Mouse (Mus musculus) embryonic facial prominence, embryonic 12.5 days (tissue): ENCODE measurements around the gene Atp6v1c2. TPM values are rescaled to one million over a fixed set of nuclear protein-coding genes. Genes with fewer than 3 reads are reported as not detected.
A peak's percentile ranks its signal among the peaks of the same experiment; 100 is the strongest.

Experiments used
- ATAC-seq: fragments of 200-750 bp; cut with Nextera tagmentation; 2 replicates; pipeline ENCODE4 v1.8.0; 2017; ENCODE audit not compliant: insufficient number of reproducible peaks, insufficient read depth, low FRiP score, low TSS enrichment
- H3K27ac ChIP-seq: fragments of 300-500 bp; sonication (generic); 2 replicates; pipeline ENCODE4 v1.5.1; 2016; ENCODE audit warnings: mild to moderate bottlenecking
- H3K27me3 ChIP-seq: fragments of 300-500 bp; sonication (generic); 2 replicates; pipeline ENCODE4 v1.6.1; 2016; ENCODE audit warnings: mild to moderate bottlenecking, moderate library complexity
- H3K36me3 ChIP-seq: fragments of 300-500 bp; sonication (generic); 2 replicates; pipeline ENCODE4 v1.6.1; 2016; ENCODE audit warnings: mild to moderate bottlenecking
- H3K4me1 ChIP-seq: fragments of 300-500 bp; sonication (generic); 2 replicates; pipeline ENCODE4 v1.6.1; 2016
- H3K4me2 ChIP-seq: fragments of 300-500 bp; sonication (generic); replicated peaks from 2 replicates; pipeline ENCODE4 v1.6.1; 2016; ENCODE audit warnings: mild to moderate bottlenecking, moderate library complexity
- H3K4me3 ChIP-seq: fragments of 300-500 bp; sonication (generic); 2 replicates; pipeline ENCODE4 v1.5.1; 2016; ENCODE audit warnings: mild to moderate bottlenecking
- H3K9ac ChIP-seq: fragments of 300-500 bp; sonication (generic); 2 replicates; pipeline ENCODE4 v1.6.1; 2016; ENCODE audit warnings: mild to moderate bottlenecking, moderate library complexity
- H3K9me3 ChIP-seq: fragments of 300-500 bp; sonication (generic); 2 replicates; pipeline ENCODE4 v1.6.1; 2016; ENCODE audit warnings: mild to moderate bottlenecking, moderate library complexity
- WGBS: fragments of 180-500 bp; shearing (Covaris S2); methylation state at CpG from one replicate; pipeline ENCODE4 v1.1.7; 2016; 5-methylcytosine and 5-hydroxymethylcytosine counted together
- polyA plus RNA-seq: library from polyadenylated mRNA; unstranded; fragments of >200 nt; fragmentation: Nextera tagmentation; extraction: Ambion mirVana; gene quantifications from 2 replicates; pipeline ENCODE4 v1.2.1, GENCODE M21; 2016

The Atp6v1c2 gene
- polyA plus RNA-seq: 0.78 and 0.83 TPM in 2 replicates

DNA sequence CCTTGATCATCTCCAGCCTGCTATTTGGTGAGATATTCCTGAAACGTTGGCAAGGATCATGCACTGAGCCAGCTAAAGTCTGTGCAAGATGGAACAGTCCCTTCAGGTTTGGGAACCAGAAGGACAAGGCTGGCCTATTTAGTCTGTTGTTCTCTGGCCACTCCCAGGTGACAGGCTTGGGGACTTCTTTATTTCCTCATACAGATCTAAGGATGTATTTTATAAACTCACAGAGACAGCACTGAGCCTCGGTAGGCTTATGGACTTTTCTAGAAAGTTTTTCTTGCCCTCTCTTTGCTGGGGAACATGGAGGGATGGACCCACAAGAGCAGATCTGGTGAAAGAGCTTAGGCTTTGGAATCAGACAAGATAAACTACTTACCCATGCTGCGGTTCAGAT lies at the start of gene Atp6v1c2:
Atp6v1c2 (minus strand) TSS at position 101 of the 400 bp plus-strand sequence.
- no peak within 1 kb of the TSS for H3K27ac ChIP-seq
- H3K4me2 ChIP-seq: no peak within 1 kb of the TSS
- H3K9me3 ChIP-seq: no peaks in the 10 kb centered on the region
- H3K27me3 ChIP-seq: peaks cover 24% of the 10 kb centered on the region
- H3K4me1 ChIP-seq: no peaks in the 10 kb centered on the region
- 63% methylated on average over 3 of the region's 3 CpGs for WGBS
- H3K9ac ChIP-seq: no peak within 1 kb of the TSS
- H3K36me3 ChIP-seq: no peaks in the 10 kb centered on the region
- ATAC-seq: no peak
- no peak within 1 kb of the TSS for H3K4me3 ChIP-seq

DNA sequence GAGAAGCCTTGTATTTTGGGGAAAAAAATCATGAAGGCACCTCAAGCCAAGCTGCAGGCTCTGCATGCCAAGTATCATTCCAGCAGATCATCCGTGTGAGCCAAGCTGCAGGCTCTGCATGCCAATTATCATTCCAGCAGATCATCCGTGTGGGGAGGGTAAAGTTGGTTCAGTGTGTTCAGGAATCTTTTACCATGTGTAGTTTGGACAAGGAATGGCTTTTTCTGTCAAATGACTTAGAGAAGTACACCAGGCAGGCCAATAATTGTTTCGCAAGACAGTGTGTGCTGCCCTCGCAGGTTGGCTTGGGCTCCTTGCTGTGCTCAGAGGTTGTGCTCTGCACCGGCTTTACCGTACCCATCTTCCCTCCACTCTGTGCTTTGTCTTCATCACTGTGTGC lies 47.4 kb upstream of the Atp6v1c2 start:
- Histone ChIP-seq H3K36me3 (peaks cover 77% of the 10 kb centered on the region), H3K4me1 (no peaks in the 10 kb centered on the region), H3K9me3 (no peaks in the 10 kb centered on the region), H3K9ac (no peak overlapping the region), H3K27ac (no peak overlapping the region), H3K4me2 (no peak overlapping the region), H3K27me3 (no peaks in the 10 kb centered on the region), H3K4me3 (no peak overlapping the region)
- no peak for ATAC-seq
- 92% methylated on average over 6 of the region's 6 CpGs for WGBS

DNA sequence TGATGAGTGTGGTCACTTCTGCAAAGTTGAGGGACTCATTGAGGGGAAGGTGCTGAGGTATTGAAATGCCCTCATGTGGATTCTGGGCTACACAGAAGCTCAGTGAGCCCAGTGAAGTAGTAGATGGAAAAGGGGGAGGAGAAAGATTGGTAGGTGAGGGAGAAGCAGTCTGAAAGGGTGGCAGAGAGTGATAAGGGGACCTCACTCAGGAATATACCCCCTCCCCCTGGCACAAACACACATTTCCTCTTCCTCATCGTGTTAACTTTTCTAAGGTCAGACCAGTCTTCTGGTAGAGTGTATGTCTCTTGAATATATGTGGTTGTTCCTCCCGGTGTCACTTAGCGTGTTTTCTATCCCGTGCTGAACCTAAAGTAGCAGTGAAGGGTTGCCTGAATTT lies 46.1 kb upstream of the Atp6v1c2 start:
- no peak overlapping the region for H3K4me3 ChIP-seq
- H3K36me3 ChIP-seq: peaks cover 76% of the 10 kb centered on the region
- no peak overlapping the region for H3K4me2 ChIP-seq
- no peaks in the 10 kb centered on the region for H3K9me3 ChIP-seq
- no peak overlapping the region for H3K27ac ChIP-seq
- ATAC-seq: no peak
- H3K4me1 ChIP-seq: no peaks in the 10 kb centered on the region
- no peak overlapping the region for H3K9ac ChIP-seq
- whole genome bisulfite sequencing: 93% methylated on average over 4 of the region's 4 CpGs
- H3K27me3 ChIP-seq: no peaks in the 10 kb centered on the region

DNA sequence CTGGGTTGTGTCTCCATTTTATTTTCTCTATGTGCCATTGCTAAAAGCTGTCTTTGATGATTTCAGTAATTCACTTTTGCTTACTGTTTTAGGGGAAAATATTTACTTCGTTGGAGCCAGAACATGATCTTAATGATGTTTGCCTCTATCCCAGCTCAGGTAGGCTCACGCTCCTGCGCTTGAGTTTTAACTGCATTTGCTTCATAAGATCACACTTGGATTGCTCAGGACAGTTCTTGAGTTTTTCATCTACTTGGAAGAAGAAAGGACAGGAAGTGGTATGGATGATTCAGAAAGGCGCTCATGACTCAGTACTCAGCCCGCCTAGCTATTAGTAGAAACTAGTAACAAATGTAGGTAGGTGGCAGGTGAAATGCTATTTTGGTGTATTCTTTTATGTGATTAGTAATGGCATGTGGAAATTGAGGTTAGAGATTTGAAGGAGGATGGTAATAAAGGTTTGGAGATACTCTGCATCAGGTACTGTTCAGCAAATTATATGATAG lies 44.4 kb upstream of the Atp6v1c2 start:
- Histone ChIP-seq H3K36me3 (peaks cover 74% of the 10 kb centered on the region), H3K27me3 (no peaks in the 10 kb centered on the region), H3K27ac (no peak overlapping the region), H3K9me3 (no peaks in the 10 kb centered on the region), H3K4me1 (no peaks in the 10 kb centered on the region), H3K9ac (no peak overlapping the region), H3K4me2 (no peak overlapping the region), H3K4me3 (no peak overlapping the region)
- WGBS: 97% methylated on average over 5 of the region's 5 CpGs
- ATAC-seq: no peak

DNA sequence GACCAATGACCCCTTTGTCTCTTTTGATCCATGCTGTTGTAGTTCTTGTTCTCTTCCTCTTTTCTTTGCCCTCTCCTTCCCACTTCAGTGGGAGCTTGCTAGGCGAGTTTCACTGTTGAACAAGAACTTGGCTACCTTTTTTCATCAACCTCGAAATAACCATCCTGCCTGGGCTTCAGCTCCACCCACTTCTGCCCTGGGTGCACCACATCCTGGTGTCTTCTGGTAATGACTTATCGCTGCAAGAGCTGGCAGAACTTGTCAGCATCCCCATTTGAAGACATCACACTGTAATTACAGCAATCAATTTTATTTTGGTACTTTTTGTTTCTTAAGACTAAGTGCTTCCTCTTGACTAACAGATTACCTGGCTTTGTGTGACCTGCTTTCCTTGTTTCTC lies 43.5 kb upstream of the Atp6v1c2 start:
- Histone ChIP-seq H3K4me3 (no peak overlapping the region), H3K4me1 (no peaks in the 10 kb centered on the region), H3K27ac (no peak overlapping the region), H3K4me2 (no peak overlapping the region), H3K9me3 (no peaks in the 10 kb centered on the region), H3K9ac (no peak overlapping the region), H3K27me3 (no peaks in the 10 kb centered on the region), H3K36me3 (peaks cover 72% of the 10 kb centered on the region)
- 81% methylated on average over 3 of the region's 3 CpGs for WGBS
- ATAC-seq: no peak

DNA sequence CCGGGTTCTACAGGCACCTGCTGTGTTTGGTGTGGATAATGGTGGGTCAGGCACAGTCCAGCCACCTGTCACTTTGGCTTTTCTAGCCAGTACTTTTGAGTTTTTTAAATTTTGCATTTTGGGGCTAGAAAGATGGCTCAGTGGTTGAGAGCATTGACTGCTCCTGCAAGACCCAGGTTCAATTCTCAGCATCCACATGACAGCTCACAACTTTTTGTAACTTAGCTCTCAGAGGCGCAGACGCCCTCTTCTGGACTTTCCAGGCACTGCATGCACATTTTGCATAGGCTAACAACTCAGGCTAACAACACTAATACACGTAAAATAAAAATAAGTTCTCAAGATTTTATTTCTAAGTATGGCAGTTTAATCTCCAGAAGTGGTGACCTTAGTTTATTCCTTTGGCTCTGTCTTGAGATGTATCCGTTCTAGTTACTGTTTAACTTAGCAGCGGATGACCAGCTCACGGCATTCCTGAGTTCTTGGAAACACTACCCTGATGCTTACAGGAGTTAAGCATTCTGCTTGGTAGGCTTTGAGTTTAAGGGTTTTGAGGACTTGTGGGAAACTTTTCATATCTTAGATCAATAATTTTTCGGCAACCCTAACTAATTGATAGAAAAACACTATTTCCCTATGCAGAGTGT lies 42.6 kb upstream of the Atp6v1c2 start:
- H3K9me3 ChIP-seq: no peaks in the 10 kb centered on the region
- no peaks in the 10 kb centered on the region for H3K27me3 ChIP-seq
- peaks cover 67% of the 10 kb centered on the region for H3K36me3 ChIP-seq
- no peaks in the 10 kb centered on the region for H3K4me1 ChIP-seq
- WGBS: 86% methylated on average over 8 of the region's 8 CpGs
- no peak overlapping the region for H3K4me3 ChIP-seq
- H3K9ac ChIP-seq: no peak overlapping the region
- no peak overlapping the region for H3K27ac ChIP-seq
- no peak overlapping the region for H3K4me2 ChIP-seq
- no peak for ATAC-seq

DNA sequence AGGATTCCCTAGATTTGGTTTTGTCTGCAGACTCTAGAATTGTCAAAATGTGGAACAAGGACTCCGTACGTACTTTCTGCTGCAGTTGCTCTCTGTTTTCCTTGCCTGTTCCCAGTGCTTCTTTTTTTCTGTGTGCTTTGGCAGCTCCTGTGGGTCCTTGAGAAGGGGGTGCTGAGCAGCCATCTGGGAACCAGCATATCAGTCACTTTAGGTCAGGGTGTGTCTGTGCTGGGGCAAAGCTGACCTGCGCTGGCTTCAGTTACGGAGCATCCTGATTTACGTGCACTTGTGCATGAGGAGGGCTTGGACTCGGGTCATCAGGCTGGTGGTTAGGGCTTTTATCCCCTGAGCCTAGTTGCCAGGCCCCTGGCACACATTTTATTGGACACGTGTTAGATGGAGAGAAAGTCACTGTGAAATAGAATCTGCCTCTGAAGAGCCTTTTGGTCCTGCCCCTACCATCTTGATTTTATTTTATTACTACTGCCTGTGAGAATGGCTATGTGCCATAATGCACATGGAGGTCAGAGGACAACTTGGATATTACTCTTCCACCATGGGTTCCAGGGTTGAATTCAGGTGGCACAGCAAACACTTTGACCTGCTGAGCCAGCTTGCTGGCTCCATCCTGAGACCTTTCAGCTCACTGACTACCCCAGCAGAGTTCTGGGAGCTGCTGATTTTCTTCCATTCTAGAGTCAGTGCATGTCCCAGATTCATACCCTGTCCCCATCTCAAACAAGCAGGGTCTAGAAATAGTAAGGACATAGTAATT lies 40.6 kb upstream of the Atp6v1c2 start:
- Histone ChIP-seq H3K4me3 (no peak overlapping the region), H3K9me3 (no peaks in the 10 kb centered on the region), H3K9ac (no peak overlapping the region), H3K4me2 (no peak overlapping the region), H3K4me1 (no peaks in the 10 kb centered on the region), H3K27ac (no peak overlapping the region), H3K27me3 (no peaks in the 10 kb centered on the region), H3K36me3 (peaks cover 64% of the 10 kb centered on the region)
- 93% methylated on average over 7 of the region's 7 CpGs for WGBS
- ATAC-seq: no peak

DNA sequence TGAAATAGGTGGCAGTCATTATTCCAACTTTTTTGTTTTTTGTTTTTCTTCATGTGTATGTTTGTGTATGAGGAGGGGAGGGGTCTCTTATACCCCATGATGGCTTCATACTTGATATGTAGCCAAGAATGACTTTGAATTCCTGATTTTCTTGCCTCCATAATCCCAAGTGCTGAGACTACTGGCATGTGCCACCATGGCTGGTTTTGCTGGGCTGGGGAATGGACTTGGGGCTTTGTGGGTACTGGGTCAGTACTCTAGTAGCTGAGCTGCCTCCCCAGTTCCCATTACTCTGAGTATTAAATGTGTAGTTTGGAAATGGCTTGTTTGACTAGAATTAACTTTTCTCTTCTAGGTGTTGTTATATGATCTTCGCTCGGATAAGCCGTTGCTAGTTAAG lies 40.0 kb upstream of the Atp6v1c2 start:
- Histone ChIP-seq H3K27ac (no peak overlapping the region), H3K9ac (no peak overlapping the region), H3K27me3 (no peaks in the 10 kb centered on the region), H3K4me2 (no peak overlapping the region), H3K4me3 (no peak overlapping the region), H3K36me3 (peaks cover 64% of the 10 kb centered on the region), H3K9me3 (no peaks in the 10 kb centered on the region), H3K4me1 (no peaks in the 10 kb centered on the region)
- ATAC-seq: no peak
- WGBS: 93% methylated on average over 3 of the region's 3 CpGs

DNA sequence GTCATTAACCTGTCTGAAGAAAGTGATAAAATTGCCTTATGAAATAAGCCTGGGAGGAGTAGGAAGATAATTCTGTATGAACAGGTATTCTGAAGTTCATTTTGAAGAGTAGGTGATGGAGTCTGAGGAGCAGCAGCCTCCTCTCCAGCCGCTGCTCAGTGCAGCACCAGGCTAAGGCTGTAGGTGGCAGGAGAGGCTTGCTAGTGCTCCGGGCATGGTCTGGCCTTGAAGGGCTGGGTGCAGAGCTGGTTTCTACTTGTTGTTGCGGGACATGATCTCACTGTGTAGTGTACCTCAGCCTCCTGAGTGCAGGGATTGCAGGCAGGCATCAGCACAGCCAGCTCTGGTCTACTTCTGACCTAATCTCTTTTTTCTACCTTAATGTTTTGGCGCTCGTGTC lies 37.8 kb upstream of the Atp6v1c2 start:
- peaks cover 70% of the 10 kb centered on the region for H3K36me3 ChIP-seq
- H3K4me3 ChIP-seq: no peak overlapping the region
- H3K27me3 ChIP-seq: no peaks in the 10 kb centered on the region
- H3K9ac ChIP-seq: no peak overlapping the region
- H3K4me2 ChIP-seq: no peak overlapping the region
- 75% methylated on average over 5 of the region's 5 CpGs for WGBS
- no peak overlapping the region for H3K27ac ChIP-seq
- no peak; the same call in 1 of the 2 replicates for ATAC-seq
- no peaks in the 10 kb centered on the region for H3K4me1 ChIP-seq
- H3K9me3 ChIP-seq: no peaks in the 10 kb centered on the region

DNA sequence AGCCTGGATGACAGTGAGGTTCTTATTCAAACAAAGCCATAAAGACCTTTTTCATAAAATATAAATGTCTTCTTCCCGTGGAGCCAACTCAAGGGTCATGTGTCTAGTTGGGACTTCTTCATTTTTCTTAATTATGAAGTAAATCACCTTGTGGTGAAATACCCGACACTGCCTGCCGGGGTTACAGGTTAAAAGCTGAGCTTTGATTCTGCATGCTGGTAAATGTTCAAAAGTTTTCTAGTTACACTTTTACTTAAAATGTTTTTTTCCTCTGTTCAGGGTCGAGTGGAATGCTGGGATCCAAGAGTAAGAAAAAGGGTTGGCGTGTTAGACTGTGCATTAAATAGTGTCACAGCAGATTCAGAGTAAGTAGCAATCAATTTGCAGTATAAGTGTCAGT lies 33.2 kb upstream of the Atp6v1c2 start:
- Histone ChIP-seq H3K9ac (no peak overlapping the region), H3K27me3 (no peaks in the 10 kb centered on the region), H3K4me1 (no peaks in the 10 kb centered on the region), H3K4me2 (no peak overlapping the region), H3K9me3 (no peaks in the 10 kb centered on the region), H3K4me3 (no peak overlapping the region), H3K27ac (no peak overlapping the region), H3K36me3 (peaks cover 67% of the 10 kb centered on the region)
- no peak for ATAC-seq
- 90% methylated on average over 5 of the region's 5 CpGs for WGBS

DNA sequence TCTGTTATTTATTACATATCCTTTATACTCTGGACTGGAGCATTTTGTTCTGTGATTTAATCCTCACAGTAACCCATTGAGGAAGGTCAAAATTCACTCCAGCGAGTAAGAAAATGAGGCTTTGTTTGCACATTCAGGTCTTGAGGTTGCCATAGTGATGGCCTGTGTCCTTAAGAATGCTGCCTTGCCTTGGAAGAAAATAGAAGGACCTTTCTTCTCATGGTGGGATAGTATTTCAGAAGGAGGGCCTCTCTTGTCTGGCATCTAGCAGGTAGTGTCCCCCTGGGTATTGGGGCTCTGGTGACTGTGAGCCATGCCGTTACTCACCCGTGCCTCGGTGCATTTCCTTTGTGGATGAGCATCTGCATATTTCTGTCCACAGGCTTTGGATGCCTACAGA lies 31.5 kb upstream of the Atp6v1c2 start:
- H3K9me3 ChIP-seq: no peaks in the 10 kb centered on the region
- no peaks in the 10 kb centered on the region for H3K27me3 ChIP-seq
- H3K4me1 ChIP-seq: no peaks in the 10 kb centered on the region
- no peak overlapping the region for H3K4me2 ChIP-seq
- no peak for ATAC-seq
- WGBS: 26% methylated on average over 4 of the region's 4 CpGs
- no peak overlapping the region for H3K27ac ChIP-seq
- H3K36me3 ChIP-seq: peaks cover 68% of the 10 kb centered on the region
- H3K9ac ChIP-seq: no peak overlapping the region
- H3K4me3 ChIP-seq: no peak overlapping the region

DNA sequence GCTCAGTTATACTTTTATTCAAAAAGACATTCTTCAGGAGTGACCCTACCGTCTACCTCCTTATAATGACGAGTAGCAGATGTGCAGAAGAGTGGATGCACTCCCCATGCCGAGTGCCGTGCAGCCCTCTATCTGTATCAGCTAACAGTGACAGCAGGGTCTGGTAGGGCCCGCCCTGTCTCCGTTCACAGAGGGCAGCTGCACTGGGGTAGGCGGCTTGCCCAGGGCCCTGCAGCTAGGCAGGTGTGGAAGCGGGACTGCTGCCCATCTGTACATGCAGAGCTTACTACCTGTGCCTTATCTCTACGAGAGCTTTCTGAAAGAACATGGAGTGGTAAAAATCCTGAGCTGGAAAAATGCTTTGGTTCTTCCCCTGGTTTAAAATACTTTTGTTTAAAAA lies 30.9 kb upstream of the Atp6v1c2 start:
- Histone ChIP-seq H3K9me3 (no peaks in the 10 kb centered on the region), H3K36me3 (peaks cover 68% of the 10 kb centered on the region), H3K9ac (no peak overlapping the region), H3K4me3 (no peak overlapping the region), H3K27ac (peak overlapping the region; percentile 57; the same call in 1 of the 2 replicates), H3K4me1 (no peaks in the 10 kb centered on the region), H3K27me3 (no peaks in the 10 kb centered on the region), H3K4me2 (no peak overlapping the region)
- WGBS: 46% methylated on average over 9 of the region's 9 CpGs
- ATAC-seq: no peak
